Mouse (Mus musculus) layer of hippocampus, postnatal 36 days (tissue): ENCODE data around the gene Tmem217. TPM values are rescaled to one million over a fixed set of nuclear protein-coding genes. Genes with fewer than 3 reads are reported as not detected.

Experiments used
- DNase-seq, 2 experiments: peaks; one replicate each; pipeline ENCODE4 v3.0.0; 2022
- total RNA-seq, 2 experiments: library from RNA; stranded (reverse); gene quantifications; 2 replicates each; pipeline ENCODE4 v1.2.3; 2021

Tmem217 gene
- not detected for total RNA-seq

- no peak for DNase-seq
Observed at GRCm38 (mm10) chr17:29552162-29552732, at the start of gene Tmem217. Gene Tmem217 (minus strand): TSS chr17:29552385.

GRCm38 (mm10) chr17:29601391-29601790 is 49.2 kb upstream of the Tmem217 start:
- no peak for DNase-seq

- no peak for DNase-seq
Observed at GRCm38 (mm10) chr17:29599537-29599936, 47.4 kb upstream of the Tmem217 start.

- DNase-seq, result no peak
Observed at GRCm38 (mm10) chr17:29599051-29599450, 46.9 kb upstream of the Tmem217 start.

- DNase-seq, result no peak
Observed at GRCm38 (mm10) chr17:29596771-29597132, 44.6 kb upstream of the Tmem217 start.

GRCm38 (mm10) chr17:29595891-29596770 is 43.9 kb upstream of the Tmem217 start:
- DNase-seq, result no peak

GRCm38 (mm10) chr17:29589221-29589898 is 37.2 kb upstream of the Tmem217 start:
- peak; percentile 20 to 29 for DNase-seq

GRCm38 (mm10) chr17:29586921-29587320 is 34.7 kb upstream of the Tmem217 start:
- DNase-seq, result no peak

- no peak for DNase-seq
Observed at GRCm38 (mm10) chr17:29585446-29585845, 33.3 kb upstream of the Tmem217 start.

GRCm38 (mm10) chr17:29584737-29585136 is 32.6 kb upstream of the Tmem217 start:
- peak; percentile 48 to 55 for DNase-seq

GRCm38 (mm10) chr17:29584306-29584705 is 32.1 kb upstream of the Tmem217 start:
- DNase-seq, result no peak

- no peak for DNase-seq
Observed at GRCm38 (mm10) chr17:29583569-29583968, 31.4 kb upstream of the Tmem217 start.

- DNase-seq, result no peak
Observed at GRCm38 (mm10) chr17:29579579-29580126, 27.5 kb upstream of the Tmem217 start.

- no peak for DNase-seq
Observed at GRCm38 (mm10) chr17:29569831-29570230, 17.6 kb upstream of the Tmem217 start.

GRCm38 (mm10) chr17:29568435-29568834 is 16.2 kb upstream of the Tmem217 start:
- no peak for DNase-seq

GRCm38 (mm10) chr17:29565521-29565920 is 13.3 kb upstream of the Tmem217 start:
- no peak for DNase-seq

GRCm38 (mm10) chr17:29558476-29558875 is 6.3 kb upstream of the Tmem217 start:
- DNase-seq, result no peak

- DNase-seq, result no peak
Observed at GRCm38 (mm10) chr17:29556893-29557292, 4.7 kb upstream of the Tmem217 start.

- no peak for DNase-seq
Observed at GRCm38 (mm10) chr17:29556456-29556855, 4.3 kb upstream of the Tmem217 start.

GRCm38 (mm10) chr17:29554176-29554575 is 2.0 kb upstream of the Tmem217 start:
- DNase-seq, result no peak

- no peak for DNase-seq
Observed at GRCm38 (mm10) chr17:29551019-29551418, 1.2 kb downstream of the Tmem217 start.

GRCm38 (mm10) chr17:29549543-29550428 is 2.4 kb downstream of the Tmem217 start, which contains the start of the genes Gm17657 and Tbc1d22b:
Gene Gm17657 (minus strand): TSS chr17:29549638.
Gene Tbc1d22b (plus strand): TSS chr17:29549785.
- DNase-seq, result peak; percentile 94
